Mouse (Mus musculus): Measurements from ENCODE around the gene Notch1.

DNA sequence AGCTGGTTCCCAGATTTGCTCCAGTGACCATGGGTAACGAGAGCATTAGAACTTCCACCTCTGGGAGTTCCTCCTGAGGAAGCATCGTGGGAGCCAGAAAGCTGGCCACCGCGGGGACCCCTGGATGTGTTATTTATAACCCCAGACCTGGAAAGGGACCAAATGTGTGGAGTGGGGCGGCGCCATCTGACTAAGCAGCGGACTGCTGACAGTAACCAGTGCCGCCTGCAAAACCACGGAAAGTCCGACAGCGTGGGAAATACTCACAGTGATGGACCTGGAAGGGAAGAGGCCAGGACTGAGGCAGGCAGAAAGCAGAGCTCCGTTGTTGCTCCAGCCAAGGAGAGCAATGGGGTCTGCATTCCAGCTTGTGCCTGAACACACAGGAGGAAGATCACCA lies at the start of gene Notch1:
- TF ChIP-seq CTCF (IDR thresholded peaks at IDR 0.05; ENCODE audit: low read depth, low read length), result no peak
- TF ChIP-seq POLR2A (IDR thresholded peaks at IDR 0.05; ENCODE audit: extremely low read depth, insufficient read depth, low read length), result no peak
